Mouse (Mus musculus) stomach, embryonic 15.5 days (tissue): ENCODE measurements around the gene Gm10277. TPM values are rescaled to one million over a fixed set of nuclear protein-coding genes. Genes with fewer than 3 reads are reported as not detected.
A peak's percentile ranks its signal among the peaks of the same experiment; 100 is the strongest.

ENCODE experiments used
- ATAC-seq: fragments of 200-750 bp; cut with Nextera tagmentation; 2 replicates; pipeline ENCODE4 v1.8.0; 2017; ENCODE audit warnings: low read depth, moderate number of reproducible peaks, moderate TSS enrichment; ENCODE audit not compliant: insufficient read depth, low FRiP score
- H3K27ac ChIP-seq: fragments of 300-500 bp; sonication (generic); 2 replicates; pipeline ENCODE4 v1.5.1; 2015; ENCODE audit warnings: mild to moderate bottlenecking, inconsistent platforms
- H3K27me3 ChIP-seq: fragments of 300-500 bp; sonication (generic); replicated peaks from 2 replicates; pipeline ENCODE4 v1.6.1; 2015; ENCODE audit warnings: inconsistent platforms
- H3K36me3 ChIP-seq: fragments of 300-500 bp; sonication (generic); 2 replicates; pipeline ENCODE4 v1.6.1; 2015; ENCODE audit warnings: inconsistent platforms
- H3K4me1 ChIP-seq: fragments of 300-500 bp; sonication (generic); 2 replicates; pipeline ENCODE4 v1.6.1; 2015; ENCODE audit warnings: inconsistent platforms
- H3K4me2 ChIP-seq: fragments of 300-500 bp; sonication (generic); 2 replicates; pipeline ENCODE4 v1.6.1; 2015; ENCODE audit warnings: mild to moderate bottlenecking, inconsistent platforms
- H3K4me3 ChIP-seq: fragments of 300-500 bp; sonication (generic); replicated peaks from 2 replicates; pipeline ENCODE4 v1.5.1; 2015; ENCODE audit warnings: inconsistent platforms
- H3K9ac ChIP-seq: fragments of 300-500 bp; sonication (generic); 2 replicates; pipeline ENCODE4 v1.6.1; 2015; ENCODE audit warnings: inconsistent platforms
- H3K9me3 ChIP-seq: fragments of 300-500 bp; sonication (generic); 2 replicates; pipeline ENCODE4 v1.6.1; 2016; ENCODE audit warnings: inconsistent platforms
- WGBS: fragments of 180-500 bp; shearing (Covaris S2); methylation state at CpG from one replicate; pipeline ENCODE4 v1.1.7; 2015; 5-methylcytosine and 5-hydroxymethylcytosine counted together
- polyA plus RNA-seq: library from polyadenylated mRNA; unstranded; fragments of >200 nt; fragmentation: Nextera tagmentation; extraction: Ambion mirVana; gene quantifications from 2 replicates; pipeline ENCODE4 v1.2.1, GENCODE M21; 2015

The Gm10277 gene
- polyA plus RNA-seq, 1 experiment from 2014 or later = 1.5 TPM

DNA sequence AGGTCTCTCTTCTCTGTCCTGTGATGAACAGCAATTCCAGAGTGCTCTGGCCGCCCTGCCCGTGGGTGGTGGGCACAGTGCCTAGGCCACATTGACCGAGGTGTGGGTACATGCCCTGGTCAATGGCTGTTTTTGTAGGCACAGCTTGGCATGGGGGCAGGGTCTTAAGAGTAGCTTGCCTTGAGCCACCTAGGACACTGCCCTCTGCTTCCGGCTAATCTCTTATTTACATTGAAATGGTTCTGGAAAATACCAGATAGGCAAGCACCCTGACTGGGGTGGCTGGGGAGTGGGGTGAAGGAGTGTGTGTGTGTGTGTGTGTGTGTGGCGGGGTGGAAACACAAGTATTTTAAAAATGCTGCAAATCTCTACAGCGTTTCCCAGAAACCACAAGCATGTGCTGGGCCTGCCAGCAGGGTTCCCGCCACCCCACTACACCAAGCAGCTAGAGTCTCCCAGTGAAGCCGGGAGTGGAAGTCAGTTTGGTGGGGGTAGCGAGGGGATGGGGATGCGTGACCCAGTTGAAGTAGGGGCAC, 4.3 kb downstream of the Gm10277 start:
- WGBS = 59% methylated on average over 10 of the region's 10 CpGs
- H3K4me1 ChIP-seq = peaks cover 42% of the 10 kb centered on the region
- H3K27ac ChIP-seq = peak overlapping the region; percentile 84
- no peaks in the 10 kb centered on the region for H3K27me3 ChIP-seq
- no peaks in the 10 kb centered on the region for H3K36me3 ChIP-seq
- no peaks in the 10 kb centered on the region for H3K9me3 ChIP-seq
- no peak overlapping the region for H3K4me3 ChIP-seq
- H3K9ac ChIP-seq = no peak overlapping the region
- H3K4me2 ChIP-seq = no peak overlapping the region
- ATAC-seq = peak; percentile 1; the same call in 1 of the 2 replicates

DNA sequence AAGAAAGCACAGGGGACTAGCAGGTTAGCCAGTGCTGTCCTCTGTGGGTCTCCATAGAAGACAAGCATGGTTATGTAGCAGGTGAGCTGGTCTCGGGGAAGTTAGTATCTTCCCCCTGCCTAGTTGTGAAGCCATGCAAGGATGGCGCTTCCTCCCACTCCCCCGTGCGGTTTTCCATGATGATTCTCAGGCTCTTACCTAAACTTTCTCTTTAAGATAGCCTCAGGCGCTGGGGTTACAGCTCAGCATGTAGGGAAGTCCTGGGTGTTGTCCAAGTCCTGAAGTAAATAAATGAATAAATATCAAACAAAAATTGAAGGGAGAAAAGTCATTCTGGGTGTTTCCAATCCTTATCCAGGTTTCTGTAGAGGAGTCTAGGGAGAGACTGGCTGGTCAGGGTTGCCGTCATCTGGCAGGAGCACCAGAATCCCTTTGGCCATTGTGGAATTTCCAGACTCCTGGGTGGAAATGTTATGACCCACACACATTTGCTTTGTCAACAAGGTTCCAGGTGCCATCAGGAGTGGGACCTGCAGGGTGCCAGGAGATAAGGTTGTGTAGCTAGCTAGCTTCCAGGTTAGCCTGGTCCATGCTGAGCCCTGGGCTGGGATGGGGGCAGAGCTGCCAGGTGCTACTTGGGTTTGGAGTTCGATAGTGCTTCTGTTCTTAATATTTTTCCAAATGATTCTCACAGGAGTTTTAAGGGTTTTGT, 5.3 kb downstream of the Gm10277 start:
- Histone ChIP-seq H3K4me1 (peaks cover 42% of the 10 kb centered on the region), H3K4me3 (no peak overlapping the region), H3K27ac (no peak overlapping the region), H3K9ac (no peak overlapping the region), H3K4me2 (no peak overlapping the region), H3K36me3 (peaks cover 8% of the 10 kb centered on the region; the same call in 1 of the 2 replicates), H3K27me3 (no peaks in the 10 kb centered on the region), H3K9me3 (no peaks in the 10 kb centered on the region)
- no peak for ATAC-seq
- WGBS = 82% methylated on average over 7 of the region's 7 CpGs

- no peak for ATAC-seq
- H3K27me3 ChIP-seq = no peaks in the 10 kb centered on the region
- peaks cover 11% of the 10 kb centered on the region; the same call in 1 of the 2 replicates for H3K36me3 ChIP-seq
- no peak overlapping the region for H3K4me3 ChIP-seq
- H3K27ac ChIP-seq = no peak overlapping the region
- 66% methylated on average over 7 of the region's 7 CpGs for WGBS
- peaks cover 36% of the 10 kb centered on the region for H3K4me1 ChIP-seq
- no peak overlapping the region for H3K9ac ChIP-seq
- H3K4me2 ChIP-seq = no peak overlapping the region
- no peaks in the 10 kb centered on the region for H3K9me3 ChIP-seq
Observed at GRCm38 (mm10) chr11:77781088-77781487, 6.5 kb downstream of the Gm10277 start.

DNA sequence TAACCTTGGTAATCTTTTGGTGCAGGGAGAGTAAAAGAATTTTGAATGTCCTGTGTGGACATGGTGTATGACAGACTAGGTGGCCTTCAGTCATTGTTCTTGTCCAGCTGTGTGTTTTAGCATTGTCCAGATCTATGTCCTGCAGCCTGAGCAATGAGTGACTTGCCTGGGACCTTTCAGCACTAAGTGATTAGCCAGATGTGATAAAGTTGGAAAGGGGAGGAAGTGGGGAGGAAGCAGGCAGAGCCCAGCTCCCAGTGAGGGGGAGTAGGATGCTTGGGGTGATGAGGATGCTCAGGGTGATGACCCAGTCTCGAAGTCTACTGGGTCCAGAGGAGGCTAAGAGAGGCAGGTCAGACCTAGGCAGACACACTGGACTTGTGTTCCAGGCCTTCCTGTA, 8.3 kb downstream of the Gm10277 start:
- no peak overlapping the region for H3K4me3 ChIP-seq
- no peak for ATAC-seq
- H3K9ac ChIP-seq = no peak overlapping the region
- H3K4me2 ChIP-seq = no peak overlapping the region
- H3K4me1 ChIP-seq = peaks cover 17% of the 10 kb centered on the region
- H3K27ac ChIP-seq = no peak overlapping the region
- no peaks in the 10 kb centered on the region for H3K27me3 ChIP-seq
- peaks cover 11% of the 10 kb centered on the region; the same call in 1 of the 2 replicates for H3K36me3 ChIP-seq
- 67% methylated on average over 1 of the region's 1 CpGs for WGBS
- no peaks in the 10 kb centered on the region for H3K9me3 ChIP-seq

- Histone ChIP-seq H3K27me3 (no peaks in the 10 kb centered on the region), H3K4me2 (no peak overlapping the region), H3K9me3 (no peaks in the 10 kb centered on the region), H3K27ac (no peak overlapping the region), H3K4me3 (no peak overlapping the region), H3K36me3 (peaks cover 11% of the 10 kb centered on the region; the same call in 1 of the 2 replicates), H3K4me1 (peaks cover 5% of the 10 kb centered on the region), H3K9ac (no peak overlapping the region)
- 88% methylated on average over 17 of the region's 17 CpGs for WGBS
- ATAC-seq = no peak
Observed at GRCm38 (mm10) chr11:77777937-77778336, 9.6 kb downstream of the Gm10277 start.

GRCm38 (mm10) chr11:77777436-77777835, 10.1 kb downstream of the Gm10277 start:
- no peak overlapping the region for H3K4me3 ChIP-seq
- no peak overlapping the region for H3K27ac ChIP-seq
- H3K36me3 ChIP-seq = peaks cover 11% of the 10 kb centered on the region; the same call in 1 of the 2 replicates
- peaks cover 8% of the 10 kb centered on the region for H3K4me1 ChIP-seq
- no peak for ATAC-seq
- H3K4me2 ChIP-seq = no peak overlapping the region
- H3K9me3 ChIP-seq = no peaks in the 10 kb centered on the region
- no peak overlapping the region for H3K9ac ChIP-seq
- 92% methylated on average over 17 of the region's 17 CpGs for WGBS
- no peaks in the 10 kb centered on the region for H3K27me3 ChIP-seq

GRCm38 (mm10) chr11:77775701-77776400, 11.7 kb downstream of the Gm10277 start:
- ATAC-seq = no peak
- Histone ChIP-seq H3K36me3 (peaks cover 11% of the 10 kb centered on the region; the same call in 1 of the 2 replicates), H3K27me3 (no peaks in the 10 kb centered on the region), H3K27ac (peak overlapping the region; percentile 65; the same call in 1 of the 2 replicates), H3K9me3 (no peaks in the 10 kb centered on the region), H3K4me3 (no peak overlapping the region), H3K4me2 (no peak overlapping the region), H3K9ac (no peak overlapping the region), H3K4me1 (0 out of 2 replicates have a peak, but pooled peaks cover 11% of the 10 kb centered on the region)
- WGBS = 61% methylated on average over 9 of the region's 9 CpGs

- Histone ChIP-seq H3K27ac (peak overlapping the region; percentile 88), H3K9me3 (no peaks in the 10 kb centered on the region), H3K36me3 (0 out of 2 replicates have a peak, but pooled peaks cover under 1% of the 10 kb centered on the region), H3K4me2 (peak overlapping the region; percentile 12; the same call in 1 of the 2 replicates), H3K27me3 (no peaks in the 10 kb centered on the region), H3K9ac (no peak overlapping the region), H3K4me1 (0 out of 2 replicates have a peak, but pooled peaks cover 12% of the 10 kb centered on the region), H3K4me3 (no peak overlapping the region)
- 51% methylated on average over 8 of the region's 8 CpGs for WGBS
- ATAC-seq = peak; percentile 90
Observed at GRCm38 (mm10) chr11:77771879-77772713, 15.5 kb downstream of the Gm10277 start.

DNA sequence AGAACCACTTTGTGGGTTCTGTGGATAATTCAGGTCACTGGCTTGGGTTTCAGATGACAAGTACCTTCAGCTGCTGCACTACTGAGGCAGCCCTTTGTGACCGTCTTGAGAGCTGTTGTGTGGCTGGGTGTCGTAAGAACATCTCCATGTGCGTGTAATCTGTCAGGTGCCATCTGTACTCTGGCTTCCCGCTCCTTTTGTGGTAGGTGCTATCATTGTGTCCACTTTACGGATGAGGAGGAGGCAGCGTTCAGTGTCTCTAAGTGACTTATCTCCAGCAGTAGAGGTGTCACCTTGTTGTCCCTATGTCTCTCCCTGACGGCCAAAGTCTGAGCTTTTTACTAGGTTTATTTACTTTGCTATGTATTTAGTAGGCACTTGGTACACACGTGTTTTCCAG, 17.2 kb downstream of the Gm10277 start:
- Histone ChIP-seq H3K4me1 (peaks cover 26% of the 10 kb centered on the region), H3K9me3 (no peaks in the 10 kb centered on the region), H3K36me3 (no peaks in the 10 kb centered on the region), H3K27me3 (no peaks in the 10 kb centered on the region), H3K4me2 (no peak overlapping the region), H3K9ac (no peak overlapping the region), H3K27ac (no peak overlapping the region), H3K4me3 (no peak overlapping the region)
- no peak for ATAC-seq
- 61% methylated on average over 8 of the region's 8 CpGs for WGBS

- no peaks in the 10 kb centered on the region for H3K36me3 ChIP-seq
- WGBS = 74% methylated on average over 4 of the region's 4 CpGs
- H3K27ac ChIP-seq = peak overlapping the region; percentile 40; the same call in 1 of the 2 replicates
- peaks cover 33% of the 10 kb centered on the region for H3K4me1 ChIP-seq
- no peaks in the 10 kb centered on the region for H3K27me3 ChIP-seq
- ATAC-seq = no peak
- no peak overlapping the region for H3K9ac ChIP-seq
- H3K9me3 ChIP-seq = no peaks in the 10 kb centered on the region
- H3K4me2 ChIP-seq = no peak overlapping the region
- no peak overlapping the region for H3K4me3 ChIP-seq
Observed at GRCm38 (mm10) chr11:77769496-77769895, 18.1 kb downstream of the Gm10277 start.

GRCm38 (mm10) chr11:77766351-77767001, 21.1 kb downstream of the Gm10277 start:
- Histone ChIP-seq H3K27ac (peak overlapping the region; percentile 80), H3K36me3 (no peaks in the 10 kb centered on the region), H3K9me3 (no peaks in the 10 kb centered on the region), H3K9ac (peak overlapping the region; percentile 35; the same call in 1 of the 2 replicates), H3K4me3 (peak overlapping the region; percentile 40), H3K27me3 (no peaks in the 10 kb centered on the region), H3K4me1 (peaks cover 32% of the 10 kb centered on the region), H3K4me2 (peak overlapping the region; percentile 68)
- 6% methylated on average over 35 of the region's 35 CpGs for WGBS
- peak; percentile 57 for ATAC-seq
